Mouse (Mus musculus) thymus, adult 2 months (tissue): ENCODE data around the gene Commd1.

ENCODE experiments used
- CTCF ChIP-seq: fragments of 200-500 bp; IDR thresholded peaks from 2 replicates; pipeline ENCODE4 v1.5.1; 2012; ENCODE audit warnings: mild to moderate bottlenecking, control low read depth, low read length, moderate library complexity, borderline replicate concordance; ENCODE audit not compliant: control insufficient read depth, poor library complexity, insufficient read depth; ENCODE audit errors: extremely low read depth
- POLR2A ChIP-seq: fragments of 200-500 bp; IDR thresholded peaks from 2 replicates; pipeline ENCODE4 v1.6.1; 2012; ENCODE audit warnings: mild to moderate bottlenecking, low read length, control low read depth, moderate library complexity; ENCODE audit not compliant: control insufficient read depth, poor library complexity, insufficient read depth; ENCODE audit errors: extremely low read depth

DNA sequence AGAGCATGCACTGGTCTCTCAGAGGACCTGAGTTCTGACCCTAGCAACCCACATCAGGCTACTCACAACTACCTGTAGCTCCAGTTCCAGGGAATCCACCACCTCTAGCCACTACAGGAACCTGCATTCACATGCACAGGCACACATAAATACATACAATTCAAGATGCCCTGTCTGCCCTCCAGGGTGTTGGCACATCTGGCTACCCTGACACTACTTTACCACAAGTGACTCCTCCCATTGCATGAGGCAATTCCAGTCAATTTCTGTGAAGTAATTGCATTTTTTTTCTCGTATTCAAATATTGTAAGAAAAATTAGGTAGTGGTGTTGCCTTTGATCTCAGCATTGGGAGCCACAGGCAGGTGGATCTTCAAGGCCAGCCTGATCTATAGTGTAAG lies 3.0 kb downstream of the Commd1 start:
- TF ChIP-seq CTCF (no peak), POLR2A (no peak)
